Mouse (Mus musculus) kidney, adult 8-10 months (tissue): Measurements from ENCODE around the gene Mettl21e.
"Not testable (repeated sequence)": the region's sequence is repeated elsewhere in the genome, so short reads cannot be mapped to it uniquely, and the experiment has no call there.

Experiments used
- DNase-seq, 2 experiments: peaks; one replicate each; pipeline ENCODE4 v3.0.0; 2022

Gene Mettl21e

GRCm38 (mm10) chr1:44218876-44219275, at the start of gene Mettl21e:
Gene Mettl21e, minus strand, starts transcription at chr1:44218961.
- DNase-seq: no peak

GRCm38 (mm10) chr1:44240440-44240839, 21.7 kb upstream of the Mettl21e start:
- not testable (repeated sequence) for DNase-seq

- no peak for DNase-seq
Measured at GRCm38 (mm10) chr1:44239969-44240368, 21.2 kb upstream of the Mettl21e start.

- no peak for DNase-seq
Measured at GRCm38 (mm10) chr1:44237305-44237704, 18.5 kb upstream of the Mettl21e start.

- DNase-seq: no peak
Measured at GRCm38 (mm10) chr1:44235311-44235710, 16.6 kb upstream of the Mettl21e start.

GRCm38 (mm10) chr1:44234531-44234930, 15.8 kb upstream of the Mettl21e start:
- not testable (repeated sequence) for DNase-seq

- peak in 1 of 2 experiments; percentile 17 for DNase-seq
Measured at GRCm38 (mm10) chr1:44229044-44229443, 10.3 kb upstream of the Mettl21e start.

- no peak for DNase-seq
Measured at GRCm38 (mm10) chr1:44217118-44217517, 1.6 kb downstream of the Mettl21e start.

- no peak for DNase-seq
Measured at GRCm38 (mm10) chr1:44216352-44217116, 2.2 kb downstream of the Mettl21e start.

- no peak for DNase-seq
Measured at GRCm38 (mm10) chr1:44214443-44214842, 4.3 kb downstream of the Mettl21e start.

GRCm38 (mm10) chr1:44202876-44203275, 15.9 kb downstream of the Mettl21e start:
- no peak for DNase-seq

- peak; percentile 79 to 85 for DNase-seq
Measured at GRCm38 (mm10) chr1:44198273-44199171, 20.2 kb downstream of the Mettl21e start.

GRCm38 (mm10) chr1:44186396-44186795, 32.4 kb downstream of the Mettl21e start:
- DNase-seq: no peak

GRCm38 (mm10) chr1:44178086-44178485, 40.7 kb downstream of the Mettl21e start:
- no peak for DNase-seq

- DNase-seq: no peak
Measured at GRCm38 (mm10) chr1:44173903-44174302, 44.9 kb downstream of the Mettl21e start.

GRCm38 (mm10) chr1:44172656-44173055, 46.1 kb downstream of the Mettl21e start:
- no peak for DNase-seq

GRCm38 (mm10) chr1:44167859-44168383, 50.8 kb downstream of the Mettl21e start:
- DNase-seq: no peak

- DNase-seq: no peak
Measured at GRCm38 (mm10) chr1:44162389-44162788, 56.4 kb downstream of the Mettl21e start.

- DNase-seq: no peak
Measured at GRCm38 (mm10) chr1:44161818-44162217, 56.9 kb downstream of the Mettl21e start.

GRCm38 (mm10) chr1:44158317-44158716, 60.4 kb downstream of the Mettl21e start:
- no peak for DNase-seq

GRCm38 (mm10) chr1:44155287-44155686, 63.5 kb downstream of the Mettl21e start:
- DNase-seq: no peak
